ENCODE assay signal across 10 mouse cellular contexts in the genomic region with DNA sequence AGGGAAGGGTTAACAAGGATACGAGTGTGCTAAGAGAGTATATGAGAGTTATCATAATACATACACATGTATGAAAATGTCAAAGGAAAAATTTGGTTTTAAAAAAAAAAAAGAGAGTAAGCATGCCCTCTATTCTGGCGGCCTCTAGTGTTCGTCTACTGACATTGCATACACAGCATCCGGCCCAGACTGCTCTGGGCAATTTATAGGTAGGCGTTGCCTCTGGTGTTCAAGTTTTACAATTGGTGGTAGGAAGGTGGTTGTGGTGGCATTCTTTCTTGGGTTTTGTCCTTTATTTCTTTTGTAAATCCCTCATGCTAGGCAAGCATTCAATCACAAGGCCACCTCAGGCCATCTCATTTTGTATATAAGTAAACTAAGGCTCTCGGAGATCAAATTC. TPM values are rescaled to one million over a fixed set of nuclear protein-coding genes. Genes with fewer than 3 reads are reported as not detected.
A peak's percentile ranks its signal among the peaks of the same experiment; 100 is the strongest.
DNase-seq lines count a peak whose midpoint lies in the region; ATAC-seq lines count a peak whose summit lies in the region.
"Had no signal": no experiment of that assay in that cellular context is flagged by ENCODE, and none has a peak within 500 bp of the region (broad histone marks: within the 10 kb centered on the region; RNA-seq: fewer than 3 reads in every experiment).

No protein-coding gene starts in this region.

- no peaks in the 10 kb centered on the region for H3K36me3 ChIP-seq in forebrain, embryonic 14.5 days (ENCODE audit: control insufficient read depth, insufficient read depth, low read length)
- no peaks in the 10 kb centered on the region for H3K36me3 ChIP-seq in forebrain, embryonic 15.5 days
- H3K36me3 ChIP-seq: limb, embryonic 13.5 days had no signal

- 26% methylated on average over 6 of the region's 6 CpGs for WGBS in forebrain, embryonic 14.5 days
- WGBS in forebrain, embryonic 15.5 days = 25% methylated on average over 6 of the region's 6 CpGs

- no peak overlapping the region for H3K9ac ChIP-seq in forebrain, embryonic 14.5 days (ENCODE audit: low read length)
- H3K9ac ChIP-seq in forebrain, embryonic 15.5 days (replicated peaks) = no peak overlapping the region
- H3K9ac ChIP-seq: limb, embryonic 13.5 days had no signal

- DNase-seq in forebrain, embryonic 14.5 days (ENCODE audit: low spot score) = peak; percentile 65
- peak; percentile 66 for DNase-seq in right cerebral cortex, adult 18-20 months
- DNase-seq in right cerebral cortex, postnatal 25 days = no peak
- DNase-seq in cerebellum, postnatal 14 days = peak; percentile 72 to 78
- peak; percentile 55 for DNase-seq in kidney, adult 9 months
- peak; percentile 32 to 66 for DNase-seq in lung, adult 18-20 months
- peak; percentile 21 for DNase-seq in thymus, postnatal 0 days (ENCODE audit: low spot score)

- ATAC-seq in forebrain, embryonic 14.5 days = no peak
- no peak for ATAC-seq in forebrain, embryonic 15.5 days (replicated peaks)

- no peak overlapping the region for H3K4me2 ChIP-seq in forebrain, embryonic 14.5 days (ENCODE audit: low read length)
- no peak overlapping the region for H3K4me2 ChIP-seq in forebrain, embryonic 15.5 days (replicated peaks)
- H3K4me2 ChIP-seq: limb, embryonic 13.5 days had no signal

- no peaks in the 10 kb centered on the region for H3K27me3 ChIP-seq in forebrain, embryonic 14.5 days (replicated peaks; ENCODE audit: control insufficient read depth, insufficient read depth, low read length)
- H3K27me3 ChIP-seq in forebrain, embryonic 15.5 days = no peaks in the 10 kb centered on the region
- H3K27me3 ChIP-seq: limb, embryonic 13.5 days had no signal

- no peak overlapping the region for H3K27ac ChIP-seq in forebrain, embryonic 14.5 days (ENCODE audit: low read depth, low read length)
- H3K27ac ChIP-seq in forebrain, embryonic 15.5 days (replicated peaks) = no peak overlapping the region
- H3K27ac ChIP-seq: limb, embryonic 13.5 days had no signal

- H3K4me1 ChIP-seq in forebrain, embryonic 14.5 days (ENCODE audit: control insufficient read depth, insufficient read depth, low read length) = no peaks in the 10 kb centered on the region
- H3K4me1 ChIP-seq in forebrain, embryonic 15.5 days = no peaks in the 10 kb centered on the region
- H3K4me1 ChIP-seq: limb, embryonic 13.5 days had no signal

- H3K4me3 ChIP-seq in forebrain, embryonic 14.5 days (ENCODE audit: low read depth, low read length) = no peak overlapping the region
- no peak overlapping the region for H3K4me3 ChIP-seq in forebrain, embryonic 15.5 days
- H3K4me3 ChIP-seq: limb, embryonic 13.5 days had no signal

- H3K9me3 ChIP-seq in forebrain, embryonic 14.5 days (replicated peaks; ENCODE audit: control insufficient read depth, low read length) = no peaks in the 10 kb centered on the region
- no peaks in the 10 kb centered on the region for H3K9me3 ChIP-seq in forebrain, embryonic 15.5 days

RNA-seq across cellular contexts. Expression of gene Krtap17-1, which starts 11.1 kb away (rescaled TPM):
- polyA plus RNA-seq in forebrain, embryonic 14.5 days (2014; fragmentation: Nextera tagmentation; extraction: Ambion mirVana) = 0.30 TPM in 1 of 2 replicates, not detected in the other
- polyA plus RNA-seq in forebrain, embryonic 15.5 days (2015; fragmentation: Nextera tagmentation; extraction: Ambion mirVana) = not detected in 2 replicates
- polyA plus RNA-seq in thymus, postnatal 0 days (2015; fragmentation: Nextera tagmentation; extraction: Ambion mirVana) = 0.23 TPM in 1 of 2 replicates, not detected in the other
- polyA plus RNA-seq: stomach, embryonic 16.5 days had no signal

RNA-seq across cellular contexts. Expression of gene Krt33a, which starts 11.2 kb away (rescaled TPM):
- polyA plus RNA-seq in forebrain, embryonic 14.5 days (2014; fragmentation: Nextera tagmentation; extraction: Ambion mirVana) = not detected in 2 replicates
- not detected in 2 replicates for polyA plus RNA-seq in forebrain, embryonic 15.5 days (2015; fragmentation: Nextera tagmentation; extraction: Ambion mirVana)
- 0.10 and 0.29 TPM in 2 replicates for polyA plus RNA-seq in thymus, postnatal 0 days (2015; fragmentation: Nextera tagmentation; extraction: Ambion mirVana)
- polyA plus RNA-seq: limb, embryonic 13.5 days had no signal

RNA-seq across cellular contexts. Expression of gene Krtap16-1, which starts 18.4 kb away (rescaled TPM):
- 0.09 TPM in 1 of 2 replicates, not detected in the other for polyA plus RNA-seq in forebrain, embryonic 14.5 days (2014; fragmentation: Nextera tagmentation; extraction: Ambion mirVana)
- not detected in 2 replicates for polyA plus RNA-seq in forebrain, embryonic 15.5 days (2015; fragmentation: Nextera tagmentation; extraction: Ambion mirVana)
- polyA plus RNA-seq in thymus, postnatal 0 days (2015; fragmentation: Nextera tagmentation; extraction: Ambion mirVana) = not detected in 2 replicates
- polyA plus RNA-seq: limb, embryonic 13.5 days; stomach, embryonic 16.5 days had no signal

RNA-seq across cellular contexts. Expression of gene Krt33b, which starts 24.8 kb away (rescaled TPM):
- not detected in 2 replicates for polyA plus RNA-seq in forebrain, embryonic 14.5 days (2014; fragmentation: Nextera tagmentation; extraction: Ambion mirVana)
- polyA plus RNA-seq in forebrain, embryonic 15.5 days (2015; fragmentation: Nextera tagmentation; extraction: Ambion mirVana) = not detected in 2 replicates
- polyA plus RNA-seq in thymus, postnatal 0 days (2015; fragmentation: Nextera tagmentation; extraction: Ambion mirVana) = 0.26 and 0.30 TPM in 2 replicates

RNA-seq across cellular contexts. Expression of gene Krtap29-1, which starts 26.0 kb away (rescaled TPM):
- not detected in 2 replicates for polyA plus RNA-seq in forebrain, embryonic 14.5 days (2014; fragmentation: Nextera tagmentation; extraction: Ambion mirVana)
- polyA plus RNA-seq in forebrain, embryonic 15.5 days (2015; fragmentation: Nextera tagmentation; extraction: Ambion mirVana) = not detected in 2 replicates
- not detected in 2 replicates for polyA plus RNA-seq in thymus, postnatal 0 days (2015; fragmentation: Nextera tagmentation; extraction: Ambion mirVana)
- polyA plus RNA-seq: limb, embryonic 13.5 days; stomach, embryonic 16.5 days had no signal
